8 mouse cellular contexts compared by ENCODE assay signal in the genomic region with DNA sequence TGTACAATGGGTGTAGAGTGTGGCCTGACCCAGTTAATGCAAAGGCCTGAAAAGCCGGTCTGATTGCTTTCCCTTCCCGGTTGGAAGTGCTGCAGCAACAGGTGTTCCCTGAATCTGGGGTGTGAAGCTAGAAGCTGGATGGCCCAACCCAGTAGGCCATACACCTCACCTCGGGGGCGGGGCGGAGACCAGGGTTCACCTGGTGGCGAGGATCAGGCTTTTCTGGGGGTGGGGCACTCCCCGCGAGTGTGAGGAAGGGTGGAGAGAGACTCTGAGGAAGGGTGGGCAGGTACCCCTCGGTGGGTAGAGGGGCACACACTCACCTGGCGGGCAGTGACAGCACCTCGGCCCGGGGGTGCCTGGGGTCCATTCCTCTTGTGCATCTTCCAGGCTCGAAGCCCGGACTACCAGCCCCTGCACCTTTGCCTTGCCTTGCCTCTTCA. TPM values are rescaled to one million over a fixed set of nuclear protein-coding genes. Genes with fewer than 3 reads are reported as not detected.
DNase-seq lines count a peak whose midpoint lies in the region; ATAC-seq and TF ChIP-seq lines count a peak whose summit lies in the region.

No protein-coding gene starts in this region.

- H3K4me2 ChIP-seq in embryonic facial prominence, embryonic 12.5 days (replicated peaks): peak overlapping the region; percentile 84
- H3K4me2 ChIP-seq in intestine, embryonic 16.5 days (ENCODE audit: low read depth, low read length): peak overlapping the region; percentile 86
- peak overlapping the region; percentile 92 for H3K4me2 ChIP-seq in lung, embryonic 14.5 days
- peak overlapping the region; percentile 88 for H3K4me2 ChIP-seq in stomach, embryonic 14.5 days (replicated peaks; ENCODE audit: low read depth, low read length)

- H3K36me3 ChIP-seq in embryonic facial prominence, embryonic 12.5 days: peaks cover 30% of the 10 kb centered on the region
- peaks cover 9% of the 10 kb centered on the region for H3K36me3 ChIP-seq in intestine, embryonic 16.5 days (ENCODE audit: control insufficient read depth, insufficient read depth, low read length)
- H3K36me3 ChIP-seq in lung, embryonic 14.5 days (ENCODE audit: insufficient read depth): peaks cover 22% of the 10 kb centered on the region
- H3K36me3 ChIP-seq in stomach, embryonic 14.5 days (ENCODE audit: control insufficient read depth, insufficient read depth, low read length): peaks cover 16% of the 10 kb centered on the region

- no peak for DNase-seq in layer of hippocampus, adult 2 months (ENCODE audit: low spot score in 2 of 2)
- no peak for DNase-seq in layer of hippocampus, adult 9-10 months (ENCODE audit: low spot score)
- DNase-seq in lung, embryonic 14.5 days: peak; percentile 57
- no peak for DNase-seq in ovary, adult 18-20 months (ENCODE audit: low spot score)
- DNase-seq in spleen, postnatal 36 days (ENCODE audit: low spot score in 2 of 2): no peak

- H3K27ac ChIP-seq in layer of hippocampus, adult 2 months: peak overlapping the region; percentile 91
- H3K27ac ChIP-seq in embryonic facial prominence, embryonic 12.5 days: peak overlapping the region; percentile 30; the same call in 1 of the 2 replicates
- H3K27ac ChIP-seq in intestine, embryonic 16.5 days (ENCODE audit: low read length): peak overlapping the region; percentile 93
- peak overlapping the region; percentile 64; the same call in 1 of the 2 replicates for H3K27ac ChIP-seq in lung, embryonic 14.5 days (ENCODE audit: low read depth)
- peak overlapping the region; percentile 79 for H3K27ac ChIP-seq in stomach, embryonic 14.5 days (ENCODE audit: low read length)

- H3K27me3 ChIP-seq in embryonic facial prominence, embryonic 12.5 days: no peaks in the 10 kb centered on the region
- no peaks in the 10 kb centered on the region for H3K27me3 ChIP-seq in intestine, embryonic 16.5 days (replicated peaks; ENCODE audit: control insufficient read depth, insufficient read depth, low read length)
- H3K27me3 ChIP-seq in lung, embryonic 14.5 days (ENCODE audit: insufficient read depth, low read length): no peaks in the 10 kb centered on the region
- H3K27me3 ChIP-seq in stomach, embryonic 14.5 days (ENCODE audit: control insufficient read depth, insufficient read depth, low read length): no peaks in the 10 kb centered on the region

- peaks cover 19% of the 10 kb centered on the region for H3K4me1 ChIP-seq in embryonic facial prominence, embryonic 12.5 days
- H3K4me1 ChIP-seq in intestine, embryonic 16.5 days (ENCODE audit: control insufficient read depth, insufficient read depth, low read length): peaks cover 20% of the 10 kb centered on the region
- H3K4me1 ChIP-seq in lung, embryonic 14.5 days (ENCODE audit: insufficient read depth): peaks cover 11% of the 10 kb centered on the region
- H3K4me1 ChIP-seq in stomach, embryonic 14.5 days (ENCODE audit: control insufficient read depth, insufficient read depth, low read length): peaks cover 17% of the 10 kb centered on the region

- peak; percentile 62; the same call in 1 of the 2 replicates for ATAC-seq in embryonic facial prominence, embryonic 12.5 days (ENCODE audit: insufficient number of reproducible peaks, insufficient read depth, low FRiP score, low TSS enrichment)
- ATAC-seq in intestine, embryonic 16.5 days: peak; percentile 91
- peak; percentile 48 for ATAC-seq in lung, embryonic 14.5 days (ENCODE audit: insufficient read depth)
- peak; percentile 48; the same call in 1 of the 2 replicates for ATAC-seq in stomach, embryonic 14.5 days (ENCODE audit: insufficient number of reproducible peaks, insufficient read depth, low FRiP score, low read depth)

- H3K9me3 ChIP-seq in embryonic facial prominence, embryonic 12.5 days: no peaks in the 10 kb centered on the region
- no peaks in the 10 kb centered on the region for H3K9me3 ChIP-seq in intestine, embryonic 16.5 days (ENCODE audit: control insufficient read depth, low read length)
- no peaks in the 10 kb centered on the region for H3K9me3 ChIP-seq in lung, embryonic 14.5 days (ENCODE audit: low read depth, low read length)
- H3K9me3 ChIP-seq in stomach, embryonic 14.5 days (ENCODE audit: control insufficient read depth, low read depth, low read length): no peaks in the 10 kb centered on the region

- peak; percentile 8; the same call in 1 of the 2 replicates for TF ChIP-seq CTCF in layer of hippocampus, adult 2 months (conservative IDR thresholded peaks at IDR 0.05)
- TF ChIP-seq CTCF in lung, embryonic 14.5 days (IDR thresholded peaks at IDR 0.05; ENCODE audit: low read depth): no peak

- peak overlapping the region; percentile 81 for H3K9ac ChIP-seq in embryonic facial prominence, embryonic 12.5 days
- H3K9ac ChIP-seq in intestine, embryonic 16.5 days (ENCODE audit: low read depth, low read length): peak overlapping the region; percentile 91
- peak overlapping the region; percentile 76 for H3K9ac ChIP-seq in lung, embryonic 14.5 days
- peak overlapping the region; percentile 83 for H3K9ac ChIP-seq in stomach, embryonic 14.5 days (replicated peaks; ENCODE audit: low read depth, low read length)

- peak overlapping the region; percentile 61 for H3K4me3 ChIP-seq in layer of hippocampus, adult 2 months
- peak overlapping the region; percentile 71 for H3K4me3 ChIP-seq in embryonic facial prominence, embryonic 12.5 days
- peak overlapping the region; percentile 76 for H3K4me3 ChIP-seq in intestine, embryonic 16.5 days (ENCODE audit: low read length)
- H3K4me3 ChIP-seq in lung, embryonic 14.5 days (ENCODE audit: low read depth, low read length): peak overlapping the region; percentile 72
- H3K4me3 ChIP-seq in stomach, embryonic 14.5 days (ENCODE audit: low read depth, low read length): peak overlapping the region; percentile 63

- 5% methylated on average over 14 of the region's 14 CpGs for WGBS in embryonic facial prominence, embryonic 12.5 days
- 5% methylated on average over 14 of the region's 14 CpGs for WGBS in intestine, embryonic 16.5 days
- WGBS in lung, embryonic 14.5 days: 7% methylated on average over 14 of the region's 14 CpGs
- 5% methylated on average over 13 of the region's 14 CpGs for WGBS in stomach, embryonic 14.5 days

RNA-seq across cellular contexts. Expression of a gene that starts 0.4 kb away (rescaled TPM):
- 10 to 100 TPM; 53.2 to 57.8 TPM for total RNA-seq in layer of hippocampus, adult 2 months (2021)
- 27.5 and 29.2 TPM in 2 replicates for polyA plus RNA-seq in embryonic facial prominence, embryonic 12.5 days (2016; fragmentation: Nextera tagmentation; extraction: Ambion mirVana)
- polyA plus RNA-seq in intestine, embryonic 16.5 days (2015; fragmentation: Nextera tagmentation; extraction: Ambion mirVana): 25.3 and 26.0 TPM in 2 replicates
- polyA plus RNA-seq in lung, embryonic 14.5 days (2014; fragmentation: Nextera tagmentation; extraction: Ambion mirVana): 17.3 and 23.6 TPM in 2 replicates
- 17.9 and 18.2 TPM in 2 replicates for polyA plus RNA-seq in stomach, embryonic 14.5 days (2014; fragmentation: Nextera tagmentation; extraction: Ambion mirVana)

RNA-seq across cellular contexts. Expression of a gene that starts 0.5 kb away (rescaled TPM):
- total RNA-seq in layer of hippocampus, adult 2 months (2021): 1 to 10 TPM; 2.1 to 2.9 TPM
- 2.0 and 2.4 TPM in 2 replicates for polyA plus RNA-seq in embryonic facial prominence, embryonic 12.5 days (2016; fragmentation: Nextera tagmentation; extraction: Ambion mirVana)
- 0.61 and 0.82 TPM in 2 replicates for polyA plus RNA-seq in intestine, embryonic 16.5 days (2015; fragmentation: Nextera tagmentation; extraction: Ambion mirVana)
- 0.66 and 0.99 TPM in 2 replicates for polyA plus RNA-seq in lung, embryonic 14.5 days (2014; fragmentation: Nextera tagmentation; extraction: Ambion mirVana)
- polyA plus RNA-seq in stomach, embryonic 14.5 days (2014; fragmentation: Nextera tagmentation; extraction: Ambion mirVana): 0.59 and 0.94 TPM in 2 replicates

RNA-seq across cellular contexts. Expression of a gene that starts 21.6 kb away (rescaled TPM):
- total RNA-seq in layer of hippocampus, adult 2 months (2021): not detected
- 0.31 and 0.43 TPM in 2 replicates for polyA plus RNA-seq in embryonic facial prominence, embryonic 12.5 days (2016; fragmentation: Nextera tagmentation; extraction: Ambion mirVana)
- polyA plus RNA-seq in intestine, embryonic 16.5 days (2015; fragmentation: Nextera tagmentation; extraction: Ambion mirVana): 0.38 TPM in 2 replicates
- polyA plus RNA-seq in lung, embryonic 14.5 days (2014; fragmentation: Nextera tagmentation; extraction: Ambion mirVana): 0.22 and 0.34 TPM in 2 replicates
- 0.18 and 0.20 TPM in 2 replicates for polyA plus RNA-seq in stomach, embryonic 14.5 days (2014; fragmentation: Nextera tagmentation; extraction: Ambion mirVana)

RNA-seq across cellular contexts. Expression of a gene that starts 37.7 kb away (rescaled TPM):
- total RNA-seq in layer of hippocampus, adult 2 months (2021): 1 to 10 TPM; 2.6 to 5.0 TPM
- polyA plus RNA-seq in embryonic facial prominence, embryonic 12.5 days (2016; fragmentation: Nextera tagmentation; extraction: Ambion mirVana): 5.4 and 7.2 TPM in 2 replicates
- polyA plus RNA-seq in intestine, embryonic 16.5 days (2015; fragmentation: Nextera tagmentation; extraction: Ambion mirVana): 0.89 and 1.3 TPM in 2 replicates
- 2.8 and 4.2 TPM in 2 replicates for polyA plus RNA-seq in lung, embryonic 14.5 days (2014; fragmentation: Nextera tagmentation; extraction: Ambion mirVana)
- polyA plus RNA-seq in stomach, embryonic 14.5 days (2014; fragmentation: Nextera tagmentation; extraction: Ambion mirVana): 3.3 and 5.0 TPM in 2 replicates

RNA-seq across cellular contexts. Expression of a gene that starts 42.8 kb away (rescaled TPM):
- total RNA-seq in layer of hippocampus, adult 2 months (2021): 10 to 100 TPM; 21.2 to 22.5 TPM
- 13.0 and 16.1 TPM in 2 replicates for polyA plus RNA-seq in embryonic facial prominence, embryonic 12.5 days (2016; fragmentation: Nextera tagmentation; extraction: Ambion mirVana)
- polyA plus RNA-seq in intestine, embryonic 16.5 days (2015; fragmentation: Nextera tagmentation; extraction: Ambion mirVana): 8.8 and 9.4 TPM in 2 replicates
- 9.5 and 10.8 TPM in 2 replicates for polyA plus RNA-seq in lung, embryonic 14.5 days (2014; fragmentation: Nextera tagmentation; extraction: Ambion mirVana)
- polyA plus RNA-seq in stomach, embryonic 14.5 days (2014; fragmentation: Nextera tagmentation; extraction: Ambion mirVana): 9.0 and 10.8 TPM in 2 replicates

Comparison
In these comparisons a context has a peak if more than half of its experiments do, and no peak if none do; other contexts are left out.
1. H3K27ac ChIP-seq: peak in every context shown above with its lines; median percentile 93 in intestine, embryonic 16.5 days; 91 in layer of hippocampus, adult 2 months; 79 in stomach, embryonic 14.5 days; 64 in lung, embryonic 14.5 days; 30 in embryonic facial prominence, embryonic 12.5 days.